Mouse (Mus musculus): ENCODE measurements around the gene Olfr187. TPM values are rescaled to one million over a fixed set of nuclear protein-coding genes. Genes with fewer than 3 reads are reported as not detected.

Olfr187 gene
- polyA plus RNA-seq, 1 experiment from 2014 or later, result not detected

Other genes with a start within 250 kb of the Olfr187 start
- not detected in 2 replicates for gene Olfr173, start 239.5 kb downstream of the Olfr187 start, polyA plus RNA-seq (2016; fragmentation: Nextera tagmentation; extraction: Ambion mirVana)
- not detected in 2 replicates for gene Olfr175-ps1, start 213.0 kb downstream of the Olfr187 start, polyA plus RNA-seq (2016; fragmentation: Nextera tagmentation; extraction: Ambion mirVana)
- gene Olfr177, start 165.0 kb downstream of the Olfr187 start, polyA plus RNA-seq (2016; fragmentation: Nextera tagmentation; extraction: Ambion mirVana), result not detected in 2 replicates
- not detected in 2 replicates for gene Olfr178, start 147.7 kb downstream of the Olfr187 start, polyA plus RNA-seq (2016; fragmentation: Nextera tagmentation; extraction: Ambion mirVana)
- not detected in 2 replicates for gene Olfr181, start 111.0 kb downstream of the Olfr187 start, polyA plus RNA-seq (2016; fragmentation: Nextera tagmentation; extraction: Ambion mirVana)
- gene Olfr180, start 110.4 kb downstream of the Olfr187 start, polyA plus RNA-seq (2016; fragmentation: Nextera tagmentation; extraction: Ambion mirVana), result not detected in 2 replicates
- gene Olfr183, start 44.4 kb downstream of the Olfr187 start, polyA plus RNA-seq (2016; fragmentation: Nextera tagmentation; extraction: Ambion mirVana), result not detected in 2 replicates
- not detected in 2 replicates for gene Olfr186, start 9.5 kb downstream of the Olfr187 start, polyA plus RNA-seq (2016; fragmentation: Nextera tagmentation; extraction: Ambion mirVana)
- gene Olfr190, start 38.2 kb upstream of the Olfr187 start, polyA plus RNA-seq (2016; fragmentation: Nextera tagmentation; extraction: Ambion mirVana), result not detected in 2 replicates
- not detected in 2 replicates for gene Olfr191, start 50.1 kb upstream of the Olfr187 start, polyA plus RNA-seq (2016; fragmentation: Nextera tagmentation; extraction: Ambion mirVana)
- not detected in 2 replicates for gene Olfr193, start 72.1 kb upstream of the Olfr187 start, polyA plus RNA-seq (2016; fragmentation: Nextera tagmentation; extraction: Ambion mirVana)
- not detected in 2 replicates for gene Olfr194, start 81.3 kb upstream of the Olfr187 start, polyA plus RNA-seq (2016; fragmentation: Nextera tagmentation; extraction: Ambion mirVana)
- gene Olfr195, start 107.3 kb upstream of the Olfr187 start, polyA plus RNA-seq (2016; fragmentation: Nextera tagmentation; extraction: Ambion mirVana), result not detected in 2 replicates
- not detected in 2 replicates for gene Olfr196, start 130.7 kb upstream of the Olfr187 start, polyA plus RNA-seq (2016; fragmentation: Nextera tagmentation; extraction: Ambion mirVana)
- not detected in 2 replicates for gene Olfr198, start 163.8 kb upstream of the Olfr187 start, polyA plus RNA-seq (2016; fragmentation: Nextera tagmentation; extraction: Ambion mirVana)
- not detected in 2 replicates for gene Olfr199, start 180.0 kb upstream of the Olfr187 start, polyA plus RNA-seq (2016; fragmentation: Nextera tagmentation; extraction: Ambion mirVana)
- gene Olfr201, start 232.9 kb upstream of the Olfr187 start, polyA plus RNA-seq (2016; fragmentation: Nextera tagmentation; extraction: Ambion mirVana), result 0.09 TPM in 1 of 2 replicates, not detected in the other
- gene Olfr202, start 247.0 kb upstream of the Olfr187 start, polyA plus RNA-seq (2016; fragmentation: Nextera tagmentation; extraction: Ambion mirVana), result not detected in 2 replicates